Mouse (Mus musculus): ENCODE results near the gene Gatad2a. TPM values are rescaled to one million over a fixed set of nuclear protein-coding genes. Genes with fewer than 3 reads are reported as not detected.
A peak's percentile ranks its signal among the peaks of the same experiment; 100 is the strongest.
"Not testable (repeated sequence)": the region's sequence is repeated elsewhere in the genome, so short reads cannot be mapped to it uniquely, and the experiment has no call there.

Gatad2a gene
- polyA plus RNA-seq, 1 experiment from 2014 or later: 28.1 TPM

DNA sequence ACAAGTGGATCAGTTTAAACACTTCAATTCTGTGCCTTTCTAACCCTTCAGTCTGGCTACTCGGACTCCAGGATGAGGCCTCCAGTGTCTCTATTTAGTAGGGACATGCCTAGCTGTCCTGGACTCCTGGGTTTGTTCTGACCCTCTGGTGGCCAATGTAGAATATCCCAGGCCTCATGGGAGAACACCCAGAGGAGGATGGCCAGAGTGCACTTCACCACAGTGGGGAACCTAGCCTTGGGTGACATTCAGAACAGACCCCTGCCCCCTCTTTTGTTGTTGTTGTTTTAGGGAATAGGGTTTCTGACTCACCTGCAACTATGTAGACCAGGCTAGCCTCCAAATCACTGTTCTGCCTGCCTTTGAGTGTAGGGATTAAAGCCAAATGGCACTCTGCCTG is 18.8 kb upstream of the Gatad2a start:
- H3K4me3 ChIP-seq (replicated peaks; ENCODE audit: low read depth, low read length): no peak overlapping the region
- H3K4me1 ChIP-seq (ENCODE audit: control insufficient read depth, insufficient read depth, low read length): no peaks in the 10 kb centered on the region
- no peaks in the 10 kb centered on the region for H3K9me3 ChIP-seq (ENCODE audit: control insufficient read depth, low read length)
- 74% methylated on average over 1 of the region's 1 CpGs for WGBS
- no peak for DNase-seq
- H3K27me3 ChIP-seq (ENCODE audit: control insufficient read depth, insufficient read depth, low read length): no peaks in the 10 kb centered on the region
- no peak overlapping the region for H3K9ac ChIP-seq (replicated peaks; ENCODE audit: low read length)
- peaks cover 39% of the 10 kb centered on the region for H3K36me3 ChIP-seq (ENCODE audit: control insufficient read depth, insufficient read depth, low read length)
- H3K27ac ChIP-seq (replicated peaks; ENCODE audit: low read depth, low read length): no peak overlapping the region
- ATAC-seq (ENCODE audit: low FRiP score, low TSS enrichment): no peak; the same call in 1 of the 2 replicates
- H3K4me2 ChIP-seq (ENCODE audit: low read length): no peak overlapping the region

- DNase-seq (no peak), ATAC-seq (ENCODE audit: low FRiP score, low TSS enrichment) (no peak; the same call in 1 of the 2 replicates)
- Histone ChIP-seq H3K36me3 (ENCODE audit: control insufficient read depth, insufficient read depth, low read length) (peaks cover 18% of the 10 kb centered on the region), H3K9me3 (ENCODE audit: control insufficient read depth, low read length) (no peaks in the 10 kb centered on the region), H3K4me3 (replicated peaks; ENCODE audit: low read depth, low read length) (no peak overlapping the region), H3K27ac (replicated peaks; ENCODE audit: low read depth, low read length) (no peak overlapping the region), H3K27me3 (ENCODE audit: control insufficient read depth, insufficient read depth, low read length) (no peaks in the 10 kb centered on the region), H3K4me1 (ENCODE audit: control insufficient read depth, insufficient read depth, low read length) (no peaks in the 10 kb centered on the region), H3K9ac (replicated peaks; ENCODE audit: low read length) (no peak overlapping the region), H3K4me2 (ENCODE audit: low read length) (no peak overlapping the region)
- WGBS: 87% methylated on average over 1 of the region's 1 CpGs
Observed at GRCm38 (mm10) chr8:70012763-70013162, 16.6 kb upstream of the Gatad2a start.

GRCm38 (mm10) chr8:70012350-70012749 is 16.2 kb upstream of the Gatad2a start:
- H3K36me3 ChIP-seq (ENCODE audit: control insufficient read depth, insufficient read depth, low read length): peaks cover 14% of the 10 kb centered on the region
- no peaks in the 10 kb centered on the region for H3K27me3 ChIP-seq (ENCODE audit: control insufficient read depth, insufficient read depth, low read length)
- no peak overlapping the region for H3K27ac ChIP-seq (replicated peaks; ENCODE audit: low read depth, low read length)
- H3K9ac ChIP-seq (replicated peaks; ENCODE audit: low read length): no peak overlapping the region
- DNase-seq (no peak), ATAC-seq (ENCODE audit: low FRiP score, low TSS enrichment) (no peak)
- H3K4me2 ChIP-seq (ENCODE audit: low read length): no peak overlapping the region
- H3K4me1 ChIP-seq (ENCODE audit: control insufficient read depth, insufficient read depth, low read length): no peaks in the 10 kb centered on the region
- H3K9me3 ChIP-seq (ENCODE audit: control insufficient read depth, low read length): no peaks in the 10 kb centered on the region
- 88% methylated on average over 3 of the region's 3 CpGs for WGBS
- no peak overlapping the region for H3K4me3 ChIP-seq (replicated peaks; ENCODE audit: low read depth, low read length)

- H3K27me3 ChIP-seq (ENCODE audit: control insufficient read depth, insufficient read depth, low read length); ATAC-seq (ENCODE audit: low FRiP score, low TSS enrichment); H3K4me3 ChIP-seq (replicated peaks; ENCODE audit: low read depth, low read length); H3K27ac ChIP-seq (replicated peaks; ENCODE audit: low read depth, low read length); DNase-seq; H3K4me2 ChIP-seq (ENCODE audit: low read length); H3K9ac ChIP-seq (replicated peaks; ENCODE audit: low read length); H3K36me3 ChIP-seq (ENCODE audit: control insufficient read depth, insufficient read depth, low read length); H3K4me1 ChIP-seq (ENCODE audit: control insufficient read depth, insufficient read depth, low read length); H3K9me3 ChIP-seq (ENCODE audit: control insufficient read depth, low read length): not testable (repeated sequence)
- WGBS: 91% methylated on average over 14 of the region's 14 CpGs
Observed at GRCm38 (mm10) chr8:70010796-70011195, 14.6 kb upstream of the Gatad2a start.

GRCm38 (mm10) chr8:70005178-70005577 is 9.0 kb upstream of the Gatad2a start:
- H3K9ac ChIP-seq (replicated peaks; ENCODE audit: low read length): no peak overlapping the region
- no peak overlapping the region for H3K27ac ChIP-seq (replicated peaks; ENCODE audit: low read depth, low read length)
- H3K9me3 ChIP-seq (ENCODE audit: control insufficient read depth, low read length): no peaks in the 10 kb centered on the region
- no peak overlapping the region for H3K4me2 ChIP-seq (ENCODE audit: low read length)
- H3K4me3 ChIP-seq (replicated peaks; ENCODE audit: low read depth, low read length): no peak overlapping the region
- 46% methylated on average over 2 of the region's 2 CpGs for WGBS
- H3K27me3 ChIP-seq (ENCODE audit: control insufficient read depth, insufficient read depth, low read length): no peaks in the 10 kb centered on the region
- no peak for ATAC-seq (ENCODE audit: low FRiP score, low TSS enrichment)
- no peaks in the 10 kb centered on the region for H3K36me3 ChIP-seq (ENCODE audit: control insufficient read depth, insufficient read depth, low read length)
- DNase-seq: no peak
- no peaks in the 10 kb centered on the region for H3K4me1 ChIP-seq (ENCODE audit: control insufficient read depth, insufficient read depth, low read length)

- H3K4me2 ChIP-seq (ENCODE audit: low read length): no peak overlapping the region
- DNase-seq: no peak
- no peak for ATAC-seq (ENCODE audit: low FRiP score, low TSS enrichment)
Observed at GRCm38 (mm10) chr8:70004345-70004744, 8.2 kb upstream of the Gatad2a start.

DNA sequence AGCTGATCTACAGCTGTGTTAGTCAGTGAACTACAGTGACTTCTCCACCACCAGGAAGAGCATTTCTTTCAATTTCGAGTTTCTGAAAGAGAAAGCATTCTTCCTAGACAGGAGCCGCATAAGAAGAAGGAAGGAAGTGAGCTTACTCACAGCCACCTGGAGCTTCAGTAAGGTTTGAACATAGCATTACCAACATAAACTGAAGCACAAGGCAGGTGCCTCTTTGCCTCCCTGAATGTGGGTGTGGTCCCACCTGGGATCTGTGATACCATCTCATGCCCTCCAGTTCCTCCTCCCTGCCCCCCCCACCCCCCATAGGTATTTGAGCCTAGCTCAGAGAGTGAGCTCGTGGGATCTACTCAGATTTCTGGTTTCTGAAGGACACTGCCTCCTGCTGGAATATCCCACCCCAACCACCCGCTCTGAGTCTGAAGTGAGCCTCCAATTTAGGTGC is 7.0 kb upstream of the Gatad2a start:
- Histone ChIP-seq H3K4me2 (ENCODE audit: low read length) (no peak overlapping the region), H3K4me3 (replicated peaks; ENCODE audit: low read depth, low read length) (no peak overlapping the region), H3K9ac (replicated peaks; ENCODE audit: low read length) (no peak overlapping the region), H3K9me3 (ENCODE audit: control insufficient read depth, low read length) (no peaks in the 10 kb centered on the region), H3K27ac (replicated peaks; ENCODE audit: low read depth, low read length) (no peak overlapping the region), H3K36me3 (ENCODE audit: control insufficient read depth, insufficient read depth, low read length) (no peaks in the 10 kb centered on the region), H3K27me3 (ENCODE audit: control insufficient read depth, insufficient read depth, low read length) (no peaks in the 10 kb centered on the region), H3K4me1 (ENCODE audit: control insufficient read depth, insufficient read depth, low read length) (no peaks in the 10 kb centered on the region)
- DNase-seq (no peak), ATAC-seq (ENCODE audit: low FRiP score, low TSS enrichment) (no peak)
- 56% methylated on average over 4 of the region's 4 CpGs for WGBS

More at GRCm38 (mm10) chr8:70004345-70004744, 8.2 kb upstream of the Gatad2a start:
- H3K9ac ChIP-seq (replicated peaks; ENCODE audit: low read length): no peak overlapping the region
- no peaks in the 10 kb centered on the region for H3K36me3 ChIP-seq (ENCODE audit: control insufficient read depth, insufficient read depth, low read length)
- no peaks in the 10 kb centered on the region for H3K9me3 ChIP-seq (ENCODE audit: control insufficient read depth, low read length)
- H3K27ac ChIP-seq (replicated peaks; ENCODE audit: low read depth, low read length): no peak overlapping the region
- H3K4me1 ChIP-seq (ENCODE audit: control insufficient read depth, insufficient read depth, low read length): no peaks in the 10 kb centered on the region
- H3K4me3 ChIP-seq (replicated peaks; ENCODE audit: low read depth, low read length): no peak overlapping the region
- H3K27me3 ChIP-seq (ENCODE audit: control insufficient read depth, insufficient read depth, low read length): no peaks in the 10 kb centered on the region

DNA sequence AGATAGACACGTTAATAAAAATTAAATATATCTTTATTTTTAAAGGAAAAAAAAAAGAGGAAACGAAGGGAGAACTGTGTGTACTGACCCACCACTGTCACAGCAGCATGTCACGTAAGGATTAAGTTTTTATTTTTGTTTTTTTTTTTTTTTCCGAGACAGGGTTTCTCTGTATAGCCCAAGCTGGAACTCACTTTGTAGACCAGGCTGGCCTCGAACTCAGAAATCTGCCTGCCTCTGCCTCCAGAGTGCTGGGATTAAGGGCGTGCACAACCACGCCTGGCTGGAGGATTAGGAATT is 5.7 kb upstream of the Gatad2a start:
- H3K9ac ChIP-seq (replicated peaks; ENCODE audit: low read length); H3K9me3 ChIP-seq (ENCODE audit: control insufficient read depth, low read length); DNase-seq; H3K4me2 ChIP-seq (ENCODE audit: low read length); H3K36me3 ChIP-seq (ENCODE audit: control insufficient read depth, insufficient read depth, low read length); H3K27me3 ChIP-seq (ENCODE audit: control insufficient read depth, insufficient read depth, low read length); ATAC-seq (ENCODE audit: low FRiP score, low TSS enrichment); H3K27ac ChIP-seq (replicated peaks; ENCODE audit: low read depth, low read length); H3K4me1 ChIP-seq (ENCODE audit: control insufficient read depth, insufficient read depth, low read length); H3K4me3 ChIP-seq (replicated peaks; ENCODE audit: low read depth, low read length): not testable (repeated sequence)
- 43% methylated on average over 7 of the region's 7 CpGs for WGBS

DNA sequence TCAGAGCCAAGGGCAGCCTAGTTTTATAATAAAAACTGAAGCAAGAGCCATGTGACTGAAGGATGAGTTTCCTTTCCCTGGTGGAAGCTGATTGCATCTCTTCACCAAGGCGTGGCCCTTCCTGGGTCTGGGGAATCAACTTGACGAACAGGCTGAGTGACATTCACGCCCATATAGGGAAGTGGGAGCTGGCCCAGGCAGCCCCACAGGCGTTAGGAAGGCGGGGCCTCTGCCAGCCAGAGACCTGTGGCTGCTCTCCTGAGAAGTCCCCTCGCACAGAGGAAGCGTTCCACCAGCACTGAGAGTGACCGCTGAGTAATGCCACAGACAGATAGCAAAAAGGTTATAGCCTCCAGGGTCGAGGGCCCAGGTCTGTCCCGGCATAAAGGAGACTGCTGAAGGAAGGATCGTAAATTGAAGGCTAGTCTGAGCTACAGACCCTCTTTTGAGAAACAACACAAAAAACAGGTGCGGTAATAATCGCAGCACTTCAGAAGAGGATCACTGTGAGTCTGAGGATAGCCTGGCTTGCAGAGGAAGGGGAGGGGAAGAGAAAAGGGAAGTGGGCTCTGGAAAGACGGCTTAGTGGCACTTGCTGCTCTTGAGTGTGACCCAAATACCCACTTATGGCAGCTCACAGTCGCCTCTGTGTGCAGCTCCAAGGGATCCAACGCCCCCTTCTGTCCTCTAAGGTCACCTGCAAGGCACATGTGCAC is 5.2 kb upstream of the Gatad2a start:
- DNase-seq: peak; percentile 60
- no peak for ATAC-seq (ENCODE audit: low FRiP score, low TSS enrichment)
- Histone ChIP-seq H3K4me3 (replicated peaks; ENCODE audit: low read depth, low read length) (no peak overlapping the region), H3K27me3 (ENCODE audit: control insufficient read depth, insufficient read depth, low read length) (no peaks in the 10 kb centered on the region), H3K9ac (replicated peaks; ENCODE audit: low read length) (no peak overlapping the region), H3K9me3 (ENCODE audit: control insufficient read depth, low read length) (no peaks in the 10 kb centered on the region), H3K4me1 (ENCODE audit: control insufficient read depth, insufficient read depth, low read length) (0 out of 2 replicates have a peak, but pooled peaks cover 5% of the 10 kb centered on the region), H3K4me2 (ENCODE audit: low read length) (peak overlapping the region; percentile 23), H3K27ac (replicated peaks; ENCODE audit: low read depth, low read length) (no peak overlapping the region), H3K36me3 (ENCODE audit: control insufficient read depth, insufficient read depth, low read length) (no peaks in the 10 kb centered on the region)
- 5% methylated on average over 16 of the region's 16 CpGs for WGBS

Measured in midbrain, embryonic 14.5 days (tissue).